Mouse (Mus musculus) limb, embryonic 10.5 days (tissue): ENCODE measurements at regions not wholly inside any gene's neighbourhood (a gene's known extent, or its start where the extent isn't known, plus 50 kb on each side); places are given as distances from the start of the nearest gene placed in this dataset.
A peak's percentile ranks its signal among the peaks of the same experiment; 100 is the strongest.
"Not testable (repeated sequence)": the region's sequence is repeated elsewhere in the genome, so short reads cannot be mapped to it uniquely, and the experiment has no call there.

Source experiments
- DNase-seq: peaks from one replicate; pipeline ENCODE4 v3.0.0-alpha.2; 2017; ENCODE audit warnings: low spot score
- H3K27ac ChIP-seq: fragments of 300-500 bp; sonication (generic); 2 replicates; pipeline ENCODE4 v1.5.1; 2016; ENCODE audit warnings: mild to moderate bottlenecking
- H3K27me3 ChIP-seq: fragments of 300-500 bp; sonication (generic); 2 replicates; pipeline ENCODE4 v1.6.1; 2016; ENCODE audit warnings: low read depth, mild to moderate bottlenecking; ENCODE audit not compliant: poor library complexity, severe bottlenecking
- H3K36me3 ChIP-seq: fragments of 300-500 bp; sonication (generic); 2 replicates; pipeline ENCODE4 v1.6.1; 2016; ENCODE audit warnings: mild to moderate bottlenecking, moderate library complexity
- H3K4me1 ChIP-seq: fragments of 300-500 bp; sonication (generic); 2 replicates; pipeline ENCODE4 v1.6.1; 2016
- H3K4me3 ChIP-seq: fragments of 300-500 bp; sonication (generic); 2 replicates; pipeline ENCODE4 v1.5.1; 2016; ENCODE audit warnings: mild to moderate bottlenecking, moderate library complexity
- H3K9me3 ChIP-seq: fragments of 300-500 bp; sonication (generic); replicated peaks from 2 replicates; pipeline ENCODE4 v1.6.1; 2016; ENCODE audit warnings: mild to moderate bottlenecking
- WGBS: fragments of 180-500 bp; shearing (Covaris S2); methylation state at CpG from one replicate; pipeline ENCODE4 v1.1.7; 2016; 5-methylcytosine and 5-hydroxymethylcytosine counted together

DNA sequence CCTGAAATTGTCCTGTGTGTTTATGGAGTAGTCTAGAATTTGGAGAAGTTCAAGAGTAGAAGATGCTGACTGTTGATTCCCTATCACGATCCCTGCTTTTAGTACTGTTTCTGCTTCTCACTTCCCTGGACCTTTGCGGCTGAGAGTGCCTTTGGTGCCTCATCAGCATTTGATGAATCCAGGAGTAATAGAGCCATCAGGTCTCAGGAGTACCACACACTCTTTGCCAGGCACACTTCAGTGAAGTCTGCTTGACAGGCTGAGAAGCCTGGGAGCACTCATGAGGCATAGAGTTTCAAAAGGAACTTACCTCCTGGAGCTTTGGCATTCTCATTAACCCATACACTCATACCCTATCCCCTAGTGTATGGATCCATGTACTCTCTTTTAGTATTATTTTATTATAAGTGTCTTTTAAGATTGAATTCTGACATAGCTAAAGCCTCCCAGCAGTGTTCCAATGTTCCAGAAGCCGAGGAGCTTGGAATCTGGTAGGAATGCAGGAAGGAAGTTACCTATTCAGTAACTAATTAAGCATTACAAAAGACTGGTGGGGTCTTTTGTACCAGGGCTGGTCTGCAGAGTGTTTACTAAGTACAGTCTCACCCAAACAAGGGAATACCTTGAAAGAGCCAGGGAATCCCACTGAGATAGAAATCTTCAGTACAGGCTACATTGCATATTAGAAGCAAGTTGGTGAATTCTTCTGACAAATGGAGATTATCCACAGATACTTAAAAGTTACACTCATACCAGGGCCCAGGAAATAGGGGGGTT is 139.7 kb downstream of the Tex13c3 start:
- H3K4me1 ChIP-seq, H3K9me3 ChIP-seq, H3K27ac ChIP-seq, DNase-seq, H3K4me3 ChIP-seq, H3K36me3 ChIP-seq, H3K27me3 ChIP-seq: not testable (repeated sequence)
- WGBS: 85% methylated on average over 3 of the region's 3 CpGs

DNA sequence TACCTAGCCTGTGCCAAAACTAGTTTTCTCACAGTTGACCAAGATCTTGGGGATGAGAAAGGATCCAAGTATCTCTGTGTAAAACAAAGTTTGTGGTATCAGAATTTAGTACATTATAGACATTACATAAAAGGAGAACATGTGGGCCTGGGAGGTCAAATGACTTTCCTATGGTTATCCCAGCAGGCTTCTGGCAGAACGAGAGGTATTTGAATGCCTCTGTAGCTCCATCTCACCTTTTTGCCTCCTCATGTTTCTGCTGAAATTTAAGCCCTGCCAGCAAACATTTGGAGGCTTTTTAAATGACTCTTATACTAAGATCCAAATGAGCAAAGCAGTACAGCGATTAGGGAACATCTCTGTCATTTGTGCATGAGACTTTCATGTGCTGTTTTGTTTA is 167.8 kb downstream of the Tex13c3 start:
- H3K4me1 ChIP-seq: no peaks in the 10 kb centered on the region
- H3K9me3 ChIP-seq: no peaks in the 10 kb centered on the region
- H3K4me3 ChIP-seq: no peak overlapping the region
- no peak for DNase-seq
- no peaks in the 10 kb centered on the region for H3K27me3 ChIP-seq
- H3K36me3 ChIP-seq: no peaks in the 10 kb centered on the region
- 82% methylated on average over 2 of the region's 2 CpGs for WGBS
- no peak overlapping the region for H3K27ac ChIP-seq

DNA sequence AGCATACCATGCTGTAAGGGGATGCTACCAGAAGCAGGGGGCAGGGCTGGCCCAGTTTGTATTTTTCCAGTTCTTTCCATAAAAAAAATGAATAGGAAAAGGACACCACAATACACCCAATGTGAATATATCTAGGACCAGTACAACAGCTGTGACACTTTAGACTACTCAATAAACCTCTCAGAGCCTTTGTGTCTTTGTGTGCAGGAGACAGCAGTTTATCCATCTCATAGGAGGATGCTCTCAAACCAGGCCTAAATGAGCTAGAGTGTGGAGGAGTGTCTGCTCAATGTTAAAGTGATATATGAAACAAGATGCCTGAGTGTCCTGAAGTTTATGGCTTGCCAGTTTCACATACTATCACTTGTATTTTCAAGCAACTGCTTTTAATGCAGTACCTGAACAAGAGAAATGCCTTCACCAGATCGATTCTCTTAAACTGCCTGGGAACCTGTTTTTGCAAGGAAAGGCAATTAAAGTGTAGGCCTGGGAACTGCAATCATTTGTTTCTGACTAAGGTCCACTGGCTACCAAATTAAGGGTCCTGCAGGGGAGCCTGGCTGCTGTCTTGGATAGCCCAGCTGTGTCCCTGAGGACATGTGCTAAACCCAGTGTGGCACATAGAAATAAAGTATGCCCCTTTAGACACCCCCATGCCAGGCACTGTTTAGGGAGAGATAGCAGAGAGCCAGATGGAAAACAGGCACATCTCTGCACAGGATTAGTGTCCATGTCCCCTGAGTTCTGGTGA is 169.1 kb downstream of the Tex13c3 start:
- Histone ChIP-seq H3K27ac (no peak overlapping the region), H3K4me1 (no peaks in the 10 kb centered on the region), H3K27me3 (no peaks in the 10 kb centered on the region), H3K36me3 (no peaks in the 10 kb centered on the region), H3K4me3 (no peak overlapping the region), H3K9me3 (no peaks in the 10 kb centered on the region)
- DNase-seq: no peak
- 77% methylated on average over 1 of the region's 1 CpGs for WGBS

DNA sequence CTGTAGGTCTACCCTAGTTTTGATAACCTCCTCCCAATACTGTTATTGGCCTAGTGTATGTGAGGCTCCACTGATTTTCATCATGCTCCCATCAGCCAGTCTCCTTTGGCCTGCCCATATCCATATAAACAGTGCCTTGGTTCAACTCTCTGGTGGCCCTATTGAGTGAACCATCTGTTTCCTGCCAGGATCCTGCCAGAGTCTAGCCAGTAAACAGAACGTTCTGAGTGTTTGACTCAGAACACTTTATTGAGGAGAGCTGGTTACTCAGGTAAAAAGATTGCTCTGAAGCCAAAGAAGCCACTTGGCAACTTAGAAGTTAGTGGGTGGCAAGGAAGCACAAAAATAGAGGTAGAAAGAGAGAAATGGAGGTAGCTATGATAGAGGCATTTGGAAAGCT is 169.7 kb downstream of the Tex13c3 start:
- Histone ChIP-seq H3K4me3 (no peak overlapping the region), H3K27me3 (no peaks in the 10 kb centered on the region), H3K9me3 (no peaks in the 10 kb centered on the region), H3K4me1 (no peaks in the 10 kb centered on the region), H3K27ac (no peak overlapping the region), H3K36me3 (no peaks in the 10 kb centered on the region)
- 34% methylated on average over 1 of the region's 1 CpGs for WGBS
- DNase-seq: no peak

GRCm38 (mm10) chrX:19288171-19288570 is 192.9 kb downstream of the Tex13c3 start:
- 88% methylated on average over 2 of the region's 2 CpGs for WGBS
- Histone ChIP-seq H3K27me3 (no peaks in the 10 kb centered on the region), H3K4me3 (no peak overlapping the region), H3K9me3 (no peaks in the 10 kb centered on the region), H3K27ac (no peak overlapping the region), H3K36me3 (no peaks in the 10 kb centered on the region), H3K4me1 (no peaks in the 10 kb centered on the region)
- no peak for DNase-seq

DNA sequence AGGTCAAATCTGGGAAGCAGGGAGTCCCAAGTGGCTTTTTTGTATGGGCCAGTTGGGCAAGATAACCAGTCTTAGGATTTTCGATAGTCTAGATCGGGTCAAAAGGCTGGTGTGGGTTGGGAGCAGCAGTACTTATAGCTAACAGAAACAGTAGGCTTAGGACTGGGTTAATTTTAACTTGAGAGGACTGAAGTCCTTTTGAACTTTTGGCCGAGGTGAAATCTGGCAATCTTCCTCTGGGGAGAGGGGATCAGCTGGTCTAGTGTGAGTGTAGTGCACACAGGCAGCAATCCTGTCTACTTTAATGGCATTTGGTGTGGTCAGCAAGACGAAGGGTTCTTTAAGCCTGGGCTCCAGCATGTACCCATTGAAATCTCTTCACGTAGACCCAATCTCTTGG is 194.7 kb downstream of the Tex13c3 start:
- DNase-seq: no peak
- WGBS: 91% methylated on average over 5 of the region's 5 CpGs
- no peak overlapping the region for H3K27ac ChIP-seq
- H3K27me3 ChIP-seq: no peaks in the 10 kb centered on the region
- no peak overlapping the region for H3K4me3 ChIP-seq
- no peaks in the 10 kb centered on the region for H3K4me1 ChIP-seq
- no peaks in the 10 kb centered on the region for H3K36me3 ChIP-seq
- no peaks in the 10 kb centered on the region for H3K9me3 ChIP-seq

DNA sequence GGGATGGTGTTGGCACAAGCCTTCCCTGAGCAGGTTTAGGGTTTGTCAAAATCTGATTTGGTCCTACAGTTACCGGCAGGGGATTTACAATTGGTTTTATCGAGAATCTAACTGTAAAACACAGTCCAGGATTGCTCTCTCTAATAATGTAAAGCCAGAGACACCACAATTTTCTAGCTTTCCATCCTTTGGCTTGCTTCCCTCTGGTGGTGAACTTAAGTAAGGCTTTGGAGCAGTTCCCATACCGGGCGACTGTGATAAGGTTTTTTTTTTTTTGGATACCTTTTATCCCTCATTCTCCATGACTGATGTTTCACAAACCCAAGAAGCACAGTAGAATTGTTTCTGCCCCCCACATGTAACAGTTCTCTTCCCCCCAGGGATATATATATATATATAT is 195.3 kb downstream of the Tex13c3 start:
- H3K27me3 ChIP-seq: no peaks in the 10 kb centered on the region
- H3K4me3 ChIP-seq: no peak overlapping the region
- no peak for DNase-seq
- H3K27ac ChIP-seq: no peak overlapping the region
- no peaks in the 10 kb centered on the region for H3K4me1 ChIP-seq
- H3K36me3 ChIP-seq: no peaks in the 10 kb centered on the region
- H3K9me3 ChIP-seq: no peaks in the 10 kb centered on the region
- WGBS: 79% methylated on average over 4 of the region's 4 CpGs

GRCm38 (mm10) chrX:19283078-19283477 is 198.0 kb downstream of the Tex13c3 start:
- Histone ChIP-seq H3K4me1 (no peaks in the 10 kb centered on the region), H3K27me3 (no peaks in the 10 kb centered on the region), H3K27ac (no peak overlapping the region), H3K9me3 (no peaks in the 10 kb centered on the region), H3K4me3 (no peak overlapping the region), H3K36me3 (no peaks in the 10 kb centered on the region)
- 53% methylated on average over 3 of the region's 3 CpGs for WGBS
- DNase-seq: no peak

DNA sequence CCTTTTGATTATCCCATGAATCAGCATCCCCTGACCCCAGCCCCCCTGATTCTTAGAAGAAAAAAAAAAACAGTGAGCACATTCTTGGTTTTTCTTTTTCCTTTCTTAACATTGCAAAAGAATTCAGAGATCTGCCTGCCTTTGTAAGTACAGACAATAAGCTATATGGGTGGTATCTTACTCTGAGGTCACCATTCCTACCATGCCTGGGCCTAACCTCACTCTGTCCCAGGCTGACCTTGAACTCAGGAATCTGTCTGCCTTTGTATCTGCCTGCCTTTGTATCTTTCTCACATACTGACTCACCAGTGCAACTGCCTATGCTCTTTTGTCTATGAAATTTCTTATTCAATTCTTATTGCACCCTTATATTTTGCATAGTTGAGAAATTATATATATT is 216.9 kb downstream of the Tex13c3 start:
- Histone ChIP-seq H3K4me3 (no peak overlapping the region), H3K9me3 (no peaks in the 10 kb centered on the region), H3K27me3 (no peaks in the 10 kb centered on the region), H3K27ac (no peak overlapping the region), H3K4me1 (no peaks in the 10 kb centered on the region), H3K36me3 (no peaks in the 10 kb centered on the region)
- DNase-seq: no peak

- no peak overlapping the region for H3K27ac ChIP-seq
- 88% methylated on average over 2 of the region's 2 CpGs for WGBS
- DNase-seq: no peak
- no peak overlapping the region for H3K4me3 ChIP-seq
- no peaks in the 10 kb centered on the region for H3K27me3 ChIP-seq
- no peaks in the 10 kb centered on the region for H3K36me3 ChIP-seq
- no peaks in the 10 kb centered on the region for H3K4me1 ChIP-seq
- no peaks in the 10 kb centered on the region for H3K9me3 ChIP-seq
These were observed 234.1 kb downstream of the Tex13c3 start for GRCm38 (mm10) chrX:19246777-19247619.

GRCm38 (mm10) chrX:19237738-19238261 is 243.3 kb downstream of the Tex13c3 start:
- H3K27ac ChIP-seq: peak overlapping the region; percentile 61; the same call in 1 of the 2 replicates
- no peaks in the 10 kb centered on the region for H3K36me3 ChIP-seq
- peak; percentile 47 for DNase-seq
- peaks cover 21% of the 10 kb centered on the region for H3K27me3 ChIP-seq
- H3K4me3 ChIP-seq: peak overlapping the region; percentile 49
- 12% methylated on average over 15 of the region's 26 CpGs for WGBS
- H3K9me3 ChIP-seq: no peaks in the 10 kb centered on the region
- no peaks in the 10 kb centered on the region for H3K4me1 ChIP-seq

GRCm38 (mm10) chrX:19237048-19237737 is 243.9 kb downstream of the Tex13c3 start:
- peak; percentile 29 for DNase-seq
- no peaks in the 10 kb centered on the region for H3K36me3 ChIP-seq
- WGBS: 13% methylated on average over 28 of the region's 31 CpGs
- no peaks in the 10 kb centered on the region for H3K4me1 ChIP-seq
- H3K9me3 ChIP-seq: no peaks in the 10 kb centered on the region
- H3K4me3 ChIP-seq: peak overlapping the region; percentile 49
- no peak overlapping the region for H3K27ac ChIP-seq
- H3K27me3 ChIP-seq: peaks cover 21% of the 10 kb centered on the region
